Mouse (Mus musculus) brain, adult 2 months (tissue): Measurements from ENCODE around the gene Emp1.

ENCODE experiments used
- DNase-seq: peaks from one replicate; pipeline ENCODE4 v3.0.0; 2011; ENCODE audit warnings: low read depth, low spot score

Emp1 gene

GRCm38 (mm10) chr6:135411712-135412319, 49.5 kb downstream of the Emp1 start:
- no peak for DNase-seq

GRCm38 (mm10) chr6:135412649-135413048, 50.3 kb downstream of the Emp1 start:
- DNase-seq, result no peak

GRCm38 (mm10) chr6:135417459-135417858, 55.1 kb downstream of the Emp1 start:
- peak; percentile 81 for DNase-seq

GRCm38 (mm10) chr6:135418223-135418824, 56.0 kb downstream of the Emp1 start:
- DNase-seq, result no peak

GRCm38 (mm10) chr6:135428246-135428645, 65.9 kb downstream of the Emp1 start:
- peak; percentile 55 for DNase-seq

GRCm38 (mm10) chr6:135429268-135429909, 67.0 kb downstream of the Emp1 start:
- no peak for DNase-seq

- no peak for DNase-seq
Observed at GRCm38 (mm10) chr6:135430441-135430970, 68.2 kb downstream of the Emp1 start.
